Mouse (Mus musculus) liver, embryonic 14.5 days (tissue): ENCODE measurements at regions not wholly inside any gene's neighbourhood (a gene's known extent, or its start where the extent isn't known, plus 50 kb on each side); places are given as distances from the start of the nearest gene placed in this dataset.

Experiments
- CTCF ChIP-seq: IDR thresholded peaks from 2 replicates; pipeline ENCODE4 v1.5.1; 2016; ENCODE audit warnings: antibody characterized with exemption, low read depth, control low read depth
- EP300 ChIP-seq: IDR thresholded peaks from 2 replicates; pipeline ENCODE4 v1.6.1; 2016; ENCODE audit warnings: antibody characterized with exemption, low read depth

DNA sequence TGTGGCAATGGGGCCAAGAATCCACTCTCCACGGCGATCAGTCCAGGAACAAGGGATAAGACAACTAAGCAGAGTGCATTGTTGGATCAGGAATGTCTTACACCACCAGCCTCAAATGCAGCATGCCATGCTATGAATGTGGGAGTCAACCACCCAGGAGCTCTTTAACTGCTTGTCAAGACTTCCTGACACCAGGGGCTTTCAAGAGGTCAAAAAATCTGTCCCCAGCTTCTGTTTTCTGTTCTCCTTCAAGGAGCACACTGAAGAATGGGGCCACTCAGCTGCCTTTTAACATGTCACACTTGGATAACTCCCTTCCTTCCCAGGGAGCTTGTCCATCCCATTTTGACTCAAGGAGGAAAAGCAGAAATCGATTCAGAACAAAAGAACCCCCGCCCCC is 642.8 kb downstream of the Nedd1 start:
- no peak for TF ChIP-seq CTCF
- no peak for TF ChIP-seq EP300
